Mouse (Mus musculus) right cerebral cortex, adult 2 months (tissue): Measurements from ENCODE around the gene Kdm4b.

Source experiments
- DNase-seq, 2 experiments: peaks; one replicate each; pipeline ENCODE4 v3.0.0; 2021 to 2022; ENCODE audit warnings: low spot score in 2 of 2

Gene Kdm4b

GRCm38 (mm10) chr17:56345364-56345763 is 19.5 kb downstream of the Kdm4b start:
- DNase-seq, result no peak

GRCm38 (mm10) chr17:56348128-56348527 is 22.3 kb downstream of the Kdm4b start:
- no peak for DNase-seq

DNA sequence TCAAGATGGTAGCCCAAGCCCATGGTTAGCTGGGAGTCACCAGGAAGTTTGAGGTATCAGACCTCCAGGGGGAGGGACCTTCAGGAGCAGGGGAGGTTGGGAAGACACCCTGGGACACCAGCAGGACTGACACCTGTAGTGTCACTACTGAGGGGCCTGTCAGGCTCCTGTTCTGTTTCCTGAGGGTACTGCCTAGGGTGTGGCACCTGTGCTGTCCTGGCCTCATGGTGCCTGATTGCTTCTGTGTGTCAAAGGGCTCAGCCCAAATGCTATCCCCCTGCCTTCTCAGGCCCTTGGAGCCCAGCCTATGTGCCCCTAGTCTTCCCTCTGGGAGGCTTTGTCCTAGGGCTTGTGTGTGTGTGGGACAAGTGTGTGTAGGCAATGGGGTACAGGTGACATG is 22.7 kb downstream of the Kdm4b start:
- DNase-seq, result no peak

DNA sequence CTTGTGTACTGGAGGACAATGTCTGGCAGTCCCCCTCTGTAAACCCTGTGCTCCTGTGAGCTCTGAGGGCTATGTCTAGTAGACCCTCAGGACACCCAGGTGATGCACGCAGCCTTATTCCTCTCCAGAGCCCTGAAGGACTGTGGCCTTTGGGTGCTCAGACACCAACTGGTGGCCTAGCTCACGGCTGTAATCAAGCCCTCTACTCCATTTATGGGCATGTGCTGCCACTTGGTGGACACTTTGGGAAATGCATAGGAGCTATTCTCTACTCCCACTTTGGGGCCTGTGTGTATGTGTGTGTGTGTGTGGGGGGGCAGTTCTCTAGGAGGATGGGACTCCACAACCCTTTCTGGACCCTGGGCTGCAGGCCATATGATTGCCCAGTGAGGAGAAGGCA is 24.8 kb downstream of the Kdm4b start:
- DNase-seq, result peak; percentile 83 to 88

- peak; percentile 81 to 83 for DNase-seq
Measured at GRCm38 (mm10) chr17:56356921-56357885, 31.3 kb downstream of the Kdm4b start.

- no peak for DNase-seq
Measured at GRCm38 (mm10) chr17:56359183-56359725, 33.4 kb downstream of the Kdm4b start.

- no peak for DNase-seq
Measured at GRCm38 (mm10) chr17:56359864-56360263, 34.0 kb downstream of the Kdm4b start.

GRCm38 (mm10) chr17:56360451-56360850 is 34.6 kb downstream of the Kdm4b start:
- DNase-seq, result no peak

DNA sequence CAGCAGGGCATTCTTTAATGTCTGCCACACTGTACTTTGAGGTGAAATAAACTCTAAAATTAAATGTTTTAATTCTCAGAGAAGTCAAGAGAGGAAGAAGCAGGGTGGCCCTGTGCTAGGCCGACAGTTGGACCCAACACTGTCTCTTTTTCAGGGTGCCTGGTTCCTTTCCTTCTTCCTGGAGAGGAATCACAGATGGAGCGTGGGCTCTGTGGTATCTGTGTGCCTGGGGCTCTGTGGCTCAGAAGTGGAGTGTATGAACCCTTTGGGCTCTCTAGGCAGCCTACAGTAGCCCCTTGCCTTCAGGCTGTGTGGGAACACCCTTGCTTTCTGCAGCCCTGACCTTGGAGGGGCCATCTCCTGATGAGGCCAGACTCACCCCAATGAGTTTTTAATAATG is 35.7 kb downstream of the Kdm4b start:
- DNase-seq, result peak in 1 of 2 experiments; percentile 37

GRCm38 (mm10) chr17:56365791-56366673 is 40.2 kb downstream of the Kdm4b start:
- no peak for DNase-seq

- no peak for DNase-seq
Measured at GRCm38 (mm10) chr17:56368291-56368790, 42.5 kb downstream of the Kdm4b start.

DNA sequence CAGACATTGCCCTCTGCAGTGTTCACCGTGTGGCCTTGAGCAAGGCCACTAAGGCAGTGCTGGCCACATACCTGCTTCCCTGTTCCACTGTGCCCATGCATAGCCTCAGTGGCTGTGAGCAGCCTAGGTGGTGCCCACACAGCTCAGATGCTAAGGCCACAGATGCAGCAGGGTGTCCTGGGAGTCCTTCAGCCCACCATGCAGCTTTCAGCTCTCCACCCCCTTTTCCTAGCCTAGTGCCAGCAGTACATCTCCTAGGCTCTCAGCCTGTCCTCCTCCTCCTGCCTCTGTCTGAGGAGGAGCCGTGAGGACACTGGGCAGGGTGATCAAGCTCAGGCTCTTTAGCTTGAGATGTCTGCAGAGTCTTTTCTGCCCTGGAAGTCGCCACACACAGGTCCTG is 44.2 kb downstream of the Kdm4b start:
- peak in 1 of 2 experiments; percentile 45 for DNase-seq

GRCm38 (mm10) chr17:56371029-56371660 is 45.3 kb downstream of the Kdm4b start:
- peak; percentile 78 to 82 for DNase-seq

DNA sequence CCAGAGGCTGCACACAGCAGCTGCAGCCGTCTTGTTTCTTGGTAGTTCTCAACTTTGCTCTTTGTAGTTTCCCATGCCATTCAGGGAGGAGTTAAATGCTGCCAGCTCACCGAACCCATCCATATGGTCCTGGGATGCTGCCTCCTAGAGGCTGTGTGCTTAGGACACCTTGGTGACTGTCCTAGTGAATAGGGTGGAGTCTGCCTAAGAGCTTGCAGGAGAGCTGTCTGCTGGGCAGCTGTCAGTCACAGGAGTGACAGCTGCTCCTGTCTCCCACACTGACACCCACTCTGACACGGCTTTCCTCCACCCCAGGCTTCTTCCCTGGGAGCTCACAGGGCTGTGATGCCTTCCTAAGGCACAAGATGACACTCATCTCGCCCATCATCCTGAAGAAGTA is 46.2 kb downstream of the Kdm4b start:
- DNase-seq, result no peak

DNA sequence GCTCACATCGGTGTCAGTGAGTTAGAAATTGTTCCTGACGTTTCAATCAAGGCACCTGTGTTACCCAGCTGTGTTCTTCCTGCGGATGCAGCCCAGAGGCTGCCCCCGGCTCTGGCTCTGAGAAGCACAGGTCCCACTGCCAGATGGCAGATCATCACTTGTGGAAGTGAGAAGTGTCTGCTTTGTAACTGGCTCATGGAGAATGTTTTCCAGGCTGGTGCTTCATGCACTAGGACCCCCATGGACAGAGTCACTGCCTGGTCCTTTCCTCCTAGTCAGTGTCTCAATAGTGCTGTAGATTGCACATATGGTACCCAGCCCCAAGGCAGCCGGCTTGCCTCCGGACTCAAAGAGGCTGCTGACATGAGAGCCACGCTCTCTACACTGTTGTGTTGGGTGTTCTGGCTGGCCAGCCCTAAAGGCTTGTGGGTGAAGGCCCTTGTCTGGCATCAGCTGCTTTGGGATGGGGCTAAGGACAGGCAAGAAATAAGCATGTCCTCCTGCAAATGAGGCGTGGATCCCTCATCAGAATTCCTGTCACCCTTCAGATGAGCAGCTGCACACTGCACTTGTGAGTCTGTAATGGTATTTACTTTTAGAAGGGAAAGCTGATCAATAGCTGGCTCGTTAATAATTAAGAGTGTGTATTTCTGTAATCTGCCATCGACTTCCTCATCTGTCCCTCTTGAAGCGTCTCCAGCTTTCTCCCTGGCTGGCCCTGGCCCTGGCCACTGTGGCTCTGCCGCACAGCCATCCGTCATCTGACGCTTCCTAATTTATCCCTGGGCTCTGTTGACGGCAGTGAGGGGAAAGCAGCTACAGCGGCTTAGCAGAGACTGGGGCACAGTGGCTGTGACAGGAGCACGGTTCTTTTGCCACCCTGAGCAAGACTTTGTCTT is 47.5 kb downstream of the Kdm4b start:
- DNase-seq, result no peak

- no peak for DNase-seq
Measured at GRCm38 (mm10) chr17:56374851-56375250, 49.0 kb downstream of the Kdm4b start.

DNA sequence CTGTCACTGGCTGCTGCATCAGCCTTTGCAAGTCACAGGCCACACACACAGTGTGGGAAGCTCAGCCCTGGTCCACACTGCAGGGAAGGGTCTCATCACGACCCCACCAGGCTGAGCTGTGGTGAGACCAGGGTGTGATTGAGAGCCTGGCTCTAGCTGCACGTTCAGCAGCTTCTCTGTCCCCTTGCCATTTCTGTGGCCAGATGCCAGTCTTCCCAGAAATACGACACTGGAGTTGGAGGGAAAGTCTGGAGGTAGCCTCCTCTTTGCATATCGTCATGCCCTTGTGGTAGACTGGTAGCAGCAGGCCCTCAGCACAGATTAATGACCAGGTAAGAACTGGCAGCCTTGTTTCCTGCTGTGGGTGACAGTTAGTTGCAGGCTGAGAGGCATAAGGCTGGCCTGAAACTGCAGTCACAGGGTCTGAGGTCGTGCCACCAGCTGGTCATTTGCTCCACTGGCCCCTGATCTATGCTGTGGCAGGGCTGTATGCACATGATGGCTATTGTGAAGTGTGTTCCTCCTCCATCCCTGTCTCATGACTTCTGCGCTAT is 53.5 kb downstream of the Kdm4b start:
- DNase-seq, result no peak

DNA sequence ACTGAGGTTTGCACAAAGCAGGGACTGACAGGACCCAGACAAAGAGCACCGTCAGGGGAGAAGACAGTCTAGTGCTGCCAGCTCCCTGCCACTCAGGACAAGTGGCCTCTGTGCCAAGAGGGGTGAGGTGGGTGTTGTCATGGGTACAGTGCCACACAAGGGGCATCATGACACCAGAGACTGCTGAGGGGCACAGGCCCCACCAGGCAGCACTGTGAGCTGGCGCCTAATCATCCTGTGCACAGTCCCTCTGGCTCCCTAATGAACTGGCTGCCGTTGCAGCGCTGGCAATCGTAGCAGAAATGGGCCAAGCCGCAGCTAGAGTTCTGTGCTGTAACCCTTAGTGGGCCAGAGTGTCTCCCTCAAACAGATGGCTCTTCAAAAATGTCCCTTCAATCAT is 54.4 kb downstream of the Kdm4b start:
- DNase-seq, result no peak

DNA sequence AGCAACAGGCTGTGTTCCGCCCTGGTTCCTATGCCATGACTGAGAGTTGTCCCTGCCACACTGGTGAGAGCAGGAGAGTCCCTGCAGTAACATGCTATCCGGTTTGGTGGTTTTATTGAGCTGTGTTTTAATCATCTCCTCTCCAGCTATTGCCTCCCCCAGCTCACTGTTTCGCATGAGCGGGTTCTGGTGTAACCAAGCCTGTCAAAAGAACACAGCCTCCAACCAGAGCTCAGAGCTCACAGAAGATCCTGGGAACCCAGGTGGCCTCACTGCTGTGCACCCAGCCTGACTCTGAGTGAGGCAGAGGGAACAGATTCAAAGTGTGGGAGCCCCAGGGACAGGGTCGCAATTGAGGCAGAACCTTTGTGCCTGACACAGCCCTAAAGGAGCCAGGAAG is 55.3 kb downstream of the Kdm4b start:
- DNase-seq, result no peak

- no peak for DNase-seq
Measured at GRCm38 (mm10) chr17:56382997-56383396, 57.1 kb downstream of the Kdm4b start.
